Mouse (Mus musculus) lung, postnatal 10 days (tissue): ENCODE results near the gene Mrpl57.
"Not testable (repeated sequence)": the region's sequence is repeated elsewhere in the genome, so short reads cannot be mapped to it uniquely, and the experiment has no call there.

Source experiments
- DNase-seq: peaks from one replicate; pipeline ENCODE4 v3.0.0; 2021

Mrpl57 gene

GRCm38 (mm10) chr14:57825788-57826751 lies at the start of gene Mrpl57, which contains the start of gene Ska3:
Gene Mrpl57, plus strand, starts transcription at chr14:57826234.
Gene Ska3, minus strand, starts transcription at chr14:57826185.
- peak; percentile 96 for DNase-seq

DNA sequence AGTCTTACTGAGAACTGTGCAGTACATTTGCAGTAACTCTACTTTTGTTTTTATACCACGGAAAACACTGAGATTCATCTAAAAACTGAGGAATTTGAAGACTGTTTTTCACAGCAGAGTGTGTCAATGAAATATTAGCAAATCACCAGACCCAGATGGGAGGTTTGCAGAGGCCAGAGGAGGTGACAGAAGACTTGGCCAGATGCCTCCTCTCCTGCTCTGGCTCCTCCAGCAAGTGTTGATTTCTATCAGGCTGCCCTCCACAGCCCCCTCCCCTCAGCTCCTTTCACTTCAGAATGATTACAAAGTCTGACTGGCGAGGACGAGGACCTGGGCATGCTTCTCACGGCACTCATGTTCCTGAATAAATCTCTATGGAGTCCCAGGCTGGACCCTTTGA lies 38.6 kb upstream of the Mrpl57 start:
- DNase-seq = peak; percentile 21

GRCm38 (mm10) chr14:57789311-57789710 lies 36.7 kb upstream of the Mrpl57 start:
- DNase-seq = no peak

GRCm38 (mm10) chr14:57789759-57790158 lies 36.3 kb upstream of the Mrpl57 start:
- no peak for DNase-seq

- DNase-seq = no peak
These were observed 34.9 kb upstream of the Mrpl57 start for GRCm38 (mm10) chr14:57791171-57791570.

- DNase-seq = peak; percentile 9
These were observed 28.5 kb upstream of the Mrpl57 start for GRCm38 (mm10) chr14:57797551-57797950.

GRCm38 (mm10) chr14:57797991-57798931 lies 27.8 kb upstream of the Mrpl57 start, which contains the start of gene Sap18:
Gene Sap18, plus strand, starts transcription at chr14:57798180.
- DNase-seq = peak; percentile 99

DNA sequence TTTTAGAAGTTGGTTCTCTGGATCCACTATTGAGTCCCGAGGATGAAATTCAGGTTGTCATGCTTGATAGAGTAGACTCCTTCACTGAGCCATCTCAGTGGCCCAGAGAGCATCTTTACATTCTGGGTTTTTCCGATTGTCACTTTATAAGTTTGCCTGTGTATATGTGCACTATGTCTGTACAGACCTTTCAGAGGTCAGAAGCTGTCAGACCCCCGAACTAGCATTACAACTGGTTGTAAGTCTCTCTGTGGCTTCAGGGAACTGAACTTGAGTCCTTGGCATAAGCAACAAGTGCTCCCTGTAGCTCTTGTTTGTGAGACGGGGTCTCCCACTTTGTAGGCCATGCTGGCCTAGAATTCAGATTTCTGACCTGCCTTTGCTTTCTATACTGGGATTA lies 22.3 kb upstream of the Mrpl57 start:
- DNase-seq = no peak

- DNase-seq = peak; percentile 58
These were observed 17.5 kb upstream of the Mrpl57 start for GRCm38 (mm10) chr14:57808558-57808957.

DNA sequence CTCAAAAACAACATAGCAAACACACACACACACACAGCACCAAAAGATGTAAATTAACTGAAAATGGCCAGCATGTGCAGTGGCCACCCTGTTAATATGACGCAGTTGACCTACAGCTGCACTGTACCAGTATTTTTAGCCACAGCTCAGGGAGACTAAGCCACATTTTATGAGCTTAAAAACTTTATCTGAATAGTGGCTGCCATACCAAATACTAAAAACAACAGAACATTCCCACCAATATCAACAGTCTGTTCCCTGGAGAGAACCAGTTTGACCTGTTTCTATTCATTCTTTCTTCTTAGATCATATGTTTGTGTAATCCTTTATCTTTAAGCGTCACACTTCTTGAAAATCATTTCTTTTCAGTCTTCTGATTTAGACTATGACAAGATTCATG lies 15.1 kb upstream of the Mrpl57 start:
- DNase-seq = no peak

DNA sequence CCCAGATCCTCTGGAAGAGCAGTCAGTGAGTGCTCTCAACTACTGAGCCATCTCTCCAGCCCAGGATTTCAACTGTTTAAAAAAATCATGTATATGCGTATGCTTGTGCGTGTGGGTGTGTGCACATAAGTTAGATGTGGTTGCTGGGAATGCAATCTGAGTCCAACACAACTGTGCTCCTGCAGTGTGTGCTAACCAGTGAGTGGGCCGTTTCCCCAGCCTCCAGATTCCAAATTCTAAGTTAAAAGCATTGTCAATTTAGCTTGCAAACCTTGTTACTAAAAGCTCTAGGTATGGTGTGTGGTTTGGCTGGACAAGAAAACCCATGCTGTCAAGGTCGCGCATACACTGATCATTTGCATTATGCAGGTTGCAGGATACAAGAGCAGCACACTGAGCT lies 14.2 kb upstream of the Mrpl57 start:
- no peak for DNase-seq

- DNase-seq = no peak
These were observed 5.2 kb upstream of the Mrpl57 start for GRCm38 (mm10) chr14:57820839-57821238.

DNA sequence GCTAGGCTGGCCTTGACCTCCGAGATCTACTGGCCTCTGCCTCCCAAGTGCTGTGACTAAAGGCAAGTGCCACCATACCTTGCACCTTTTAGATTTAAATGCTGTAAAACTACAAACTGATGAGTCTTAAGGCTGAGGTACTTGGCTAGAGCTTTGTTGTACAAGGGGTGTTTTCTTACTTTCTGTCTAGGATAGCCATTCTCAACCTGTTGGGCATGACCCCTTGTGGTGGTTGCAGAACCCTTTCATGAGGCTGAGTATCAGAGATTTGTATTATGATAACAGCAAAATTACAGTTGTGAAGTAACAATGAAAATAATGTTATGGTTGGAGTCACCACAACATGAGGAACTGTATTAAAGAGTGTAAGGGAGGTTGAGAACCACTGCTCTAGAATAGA lies 1.2 kb downstream of the Mrpl57 start:
- DNase-seq = no peak

GRCm38 (mm10) chr14:57833526-57833925 lies 7.5 kb downstream of the Mrpl57 start:
- peak; percentile 18 for DNase-seq

GRCm38 (mm10) chr14:57835157-57835556 lies 9.1 kb downstream of the Mrpl57 start:
- DNase-seq = no peak

GRCm38 (mm10) chr14:57844535-57844934 lies 18.5 kb downstream of the Mrpl57 start:
- no peak for DNase-seq

GRCm38 (mm10) chr14:57848061-57848460 lies 22.0 kb downstream of the Mrpl57 start:
- not testable (repeated sequence) for DNase-seq

- DNase-seq = no peak
These were observed 22.6 kb downstream of the Mrpl57 start for GRCm38 (mm10) chr14:57848646-57849045.

DNA sequence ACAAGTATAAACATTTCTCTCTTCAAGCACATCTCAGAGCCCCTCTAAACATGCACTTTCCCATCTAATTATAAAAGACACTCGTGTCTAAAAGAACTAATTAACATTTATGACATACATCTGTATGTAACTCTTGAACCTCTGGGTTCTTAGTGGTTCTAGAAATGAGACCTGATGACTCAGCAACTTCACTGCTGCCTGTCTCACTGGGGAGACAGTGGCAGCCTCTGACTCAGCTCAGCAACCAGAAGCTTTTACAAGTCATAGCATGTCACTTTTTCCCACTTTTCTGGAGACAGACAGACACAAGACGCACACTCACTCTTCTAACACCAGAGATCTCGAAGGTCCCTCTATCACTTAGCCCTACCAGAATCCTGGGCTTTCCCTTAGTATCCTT lies 24.3 kb downstream of the Mrpl57 start:
- DNase-seq = no peak

- no peak for DNase-seq
These were observed 26.9 kb downstream of the Mrpl57 start for GRCm38 (mm10) chr14:57852961-57853360.

GRCm38 (mm10) chr14:57856037-57856436 lies 30.0 kb downstream of the Mrpl57 start:
- DNase-seq = not testable (repeated sequence)

- DNase-seq = no peak
These were observed 32.6 kb downstream of the Mrpl57 start for GRCm38 (mm10) chr14:57858601-57859000.

DNA sequence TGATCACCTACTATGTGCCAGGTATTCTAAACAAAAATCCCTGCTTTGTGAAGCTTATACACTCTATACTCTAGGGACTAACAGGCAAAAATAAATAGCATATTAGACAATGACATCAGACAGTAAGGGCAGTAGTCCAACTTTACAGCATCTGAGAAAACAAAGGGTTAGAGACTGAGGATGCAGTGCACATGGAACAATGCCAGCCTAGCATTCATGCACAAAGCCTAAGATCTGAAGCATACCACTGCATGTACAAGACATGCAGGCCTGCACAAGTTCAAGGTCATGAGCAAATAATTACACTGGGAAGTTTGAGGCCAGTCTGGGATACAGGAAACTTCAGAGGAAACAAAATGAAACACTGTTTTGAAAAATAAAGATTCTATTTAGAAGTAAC lies 33.5 kb downstream of the Mrpl57 start:
- DNase-seq = peak; percentile 33
